Mouse (Mus musculus) 3134 (cell line): ENCODE results near the gene Gm44511.
"Not testable (repeated sequence)": the region's sequence is repeated elsewhere in the genome, so short reads cannot be mapped to it uniquely, and the experiment has no call there.

Experiments used
- DNase-seq: peaks from one replicate; pipeline ENCODE4 v3.0.0-alpha.2; 2011; ENCODE audit warnings: low spot score; ENCODE audit not compliant: insufficient read length; ENCODE audit errors: extremely low read depth

The Gm44511 gene

DNA sequence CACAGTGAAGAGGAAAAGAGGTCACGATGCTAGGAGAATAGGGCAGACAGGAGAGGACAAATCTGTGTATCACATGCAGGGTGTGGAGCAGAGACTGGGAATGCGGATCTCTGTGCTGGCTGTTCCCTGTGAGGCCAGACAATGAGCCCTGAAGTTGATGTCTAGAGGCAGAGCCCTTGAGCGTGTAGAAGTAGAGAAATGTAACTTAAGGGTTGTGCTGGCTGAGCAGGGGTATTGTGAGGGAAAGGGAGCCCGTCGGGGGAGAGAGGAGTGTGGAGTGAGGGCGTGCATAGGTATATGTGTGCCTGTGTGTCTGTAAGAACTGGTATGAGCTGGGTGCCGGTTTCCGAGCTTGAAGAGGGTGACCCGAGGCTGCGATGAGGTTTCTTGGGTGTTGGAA, 23.6 kb downstream of the Gm44511 start:
- DNase-seq, result peak; percentile 39

GRCm38 (mm10) chr6:128800696-128801095, 25.4 kb downstream of the Gm44511 start:
- not testable (repeated sequence) for DNase-seq

DNA sequence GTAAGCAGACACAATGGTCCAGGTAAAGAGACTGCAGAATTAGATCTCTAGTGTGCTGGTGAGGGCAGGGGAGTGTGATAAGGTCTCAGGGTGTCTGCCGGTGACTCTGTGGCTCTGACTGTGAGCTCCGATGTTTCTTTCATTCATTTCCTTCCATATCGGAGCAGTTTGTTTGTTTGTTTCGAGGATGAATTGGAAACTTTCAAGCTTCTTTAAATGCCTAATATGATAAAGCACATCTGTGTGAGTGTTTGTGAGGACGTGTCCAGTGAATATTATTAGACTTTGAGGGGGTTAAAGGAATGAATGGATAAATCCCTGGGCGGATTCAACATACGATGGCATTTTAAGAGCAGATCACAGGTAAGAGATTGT, 26.2 kb downstream of the Gm44511 start:
- DNase-seq, result peak; percentile 18

GRCm38 (mm10) chr6:128799144-128799895, 26.8 kb downstream of the Gm44511 start:
- DNase-seq, result peak; percentile 81

DNA sequence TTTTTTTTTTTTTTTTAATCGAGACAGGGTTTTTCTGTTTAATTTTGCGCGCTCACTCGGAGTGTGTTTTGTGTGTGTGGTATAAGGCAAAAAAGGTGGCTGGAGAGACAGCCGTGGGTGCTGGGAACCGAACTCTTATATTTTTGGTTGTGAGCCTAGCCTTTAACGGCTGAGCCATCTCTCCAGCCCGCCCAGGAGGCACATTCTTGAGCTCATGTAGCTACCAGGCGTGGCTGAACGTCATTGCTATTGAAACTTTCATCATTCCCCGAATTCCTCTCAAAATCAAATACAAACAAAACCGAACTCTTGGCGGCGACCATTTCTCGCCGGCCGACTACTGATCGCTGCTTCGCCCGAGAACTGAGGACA, 27.4 kb downstream of the Gm44511 start:
- peak; percentile 77 for DNase-seq

DNA sequence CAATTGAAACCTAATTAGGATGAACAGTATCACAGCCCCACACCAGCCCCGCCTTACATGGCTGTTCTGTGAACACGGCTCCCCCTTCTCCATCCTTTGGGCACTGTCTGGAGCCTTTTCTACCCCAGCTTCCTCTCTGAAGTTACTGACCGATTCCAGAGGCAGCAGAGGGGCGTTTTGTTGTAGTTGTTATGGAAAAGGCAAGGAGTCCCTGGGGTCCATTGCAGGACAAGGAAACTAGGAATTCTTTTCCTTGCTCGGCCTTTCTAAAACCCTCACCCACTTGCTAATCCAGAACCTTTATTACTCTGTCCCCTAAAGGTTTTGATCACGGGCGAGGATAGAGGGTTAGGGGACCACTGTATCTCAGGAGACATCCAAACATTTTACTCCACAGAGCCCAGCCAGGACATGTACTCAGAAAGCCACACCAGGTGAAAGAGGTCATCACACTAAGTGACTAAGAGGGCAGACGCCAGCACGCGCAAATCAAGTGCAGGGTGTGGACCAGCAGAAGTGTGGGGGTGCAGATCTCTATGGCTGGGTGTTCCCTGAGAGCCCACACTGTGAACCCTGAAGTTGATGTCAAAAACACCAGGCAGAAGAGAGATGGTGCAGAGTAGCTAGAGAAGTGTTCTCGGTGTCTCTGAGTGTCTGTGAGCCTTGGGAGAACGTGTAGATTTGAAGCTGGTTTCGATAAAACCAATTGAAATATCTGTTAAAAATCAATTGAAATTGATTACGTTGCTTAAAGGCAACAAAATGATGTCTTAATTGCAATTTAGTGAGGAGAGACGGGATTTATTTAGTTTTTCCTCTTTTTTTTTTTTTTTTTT, 28.0 kb downstream of the Gm44511 start:
- no peak for DNase-seq

DNA sequence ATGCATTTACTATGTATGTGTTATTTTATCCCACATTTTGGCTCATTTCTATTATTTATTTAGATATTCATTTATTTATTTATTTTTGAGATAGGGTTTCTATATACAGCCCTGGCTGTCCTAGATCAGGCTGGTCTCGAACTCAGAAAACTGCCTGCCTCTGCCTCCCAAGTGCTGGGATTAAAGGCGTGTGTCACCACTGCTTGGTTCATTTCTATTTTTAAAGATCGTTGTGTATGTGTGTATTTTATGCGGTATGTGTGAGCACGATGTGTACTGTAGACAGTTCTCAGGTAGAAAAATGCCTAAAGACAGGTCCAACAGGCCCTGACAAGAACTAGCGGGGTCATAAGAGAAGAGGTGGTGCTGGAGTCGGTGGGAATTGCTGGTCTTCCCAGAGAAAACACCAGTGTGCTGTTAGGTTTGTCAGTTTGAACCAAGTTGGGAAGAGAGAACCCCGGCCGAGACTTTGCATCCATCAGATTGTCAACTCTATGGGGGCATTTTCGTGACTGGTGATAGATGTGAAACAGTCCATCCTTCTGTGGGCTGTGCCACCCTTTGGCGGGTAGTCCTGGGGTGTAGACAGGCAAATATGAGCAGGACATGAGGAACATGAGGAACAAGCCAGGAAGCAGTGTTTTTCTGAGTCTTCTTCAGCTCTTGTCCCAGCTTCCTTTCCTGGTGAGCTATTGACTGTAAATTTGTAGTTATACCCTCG, 28.8 kb downstream of the Gm44511 start:
- no peak for DNase-seq

DNA sequence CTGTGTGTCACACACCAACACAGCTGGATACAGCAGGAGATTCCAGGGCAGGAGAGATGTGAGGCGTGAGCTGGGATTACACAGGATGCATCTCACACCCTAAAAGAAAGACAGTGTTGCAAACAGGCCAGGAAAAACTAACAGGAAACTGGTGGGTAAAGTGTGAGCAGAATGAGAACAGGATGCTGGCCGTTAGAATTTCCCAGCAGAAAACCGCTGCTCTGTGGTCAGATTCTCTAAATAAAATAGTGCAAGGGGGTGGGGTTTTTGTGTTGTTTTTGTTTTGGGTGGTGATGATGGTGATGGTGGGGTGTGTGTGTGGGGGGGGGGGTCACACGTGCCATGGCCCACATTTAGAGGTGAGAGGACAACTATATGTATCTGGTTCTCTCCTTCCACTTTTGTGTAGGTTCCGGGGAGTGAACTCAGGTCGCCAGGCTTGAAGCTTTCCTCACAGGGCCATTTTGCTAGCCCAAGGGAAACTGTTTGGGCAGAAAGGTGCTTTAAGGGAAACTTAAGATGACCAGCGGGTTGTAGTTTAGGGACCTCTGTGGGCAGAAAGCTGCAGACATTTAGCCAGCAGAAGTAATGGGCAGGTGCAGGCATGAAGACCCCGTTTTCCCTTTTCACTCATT, 29.7 kb downstream of the Gm44511 start:
- no peak for DNase-seq

- DNase-seq, result no peak
Measured at GRCm38 (mm10) chr6:128793734-128794133, 32.4 kb downstream of the Gm44511 start.

DNA sequence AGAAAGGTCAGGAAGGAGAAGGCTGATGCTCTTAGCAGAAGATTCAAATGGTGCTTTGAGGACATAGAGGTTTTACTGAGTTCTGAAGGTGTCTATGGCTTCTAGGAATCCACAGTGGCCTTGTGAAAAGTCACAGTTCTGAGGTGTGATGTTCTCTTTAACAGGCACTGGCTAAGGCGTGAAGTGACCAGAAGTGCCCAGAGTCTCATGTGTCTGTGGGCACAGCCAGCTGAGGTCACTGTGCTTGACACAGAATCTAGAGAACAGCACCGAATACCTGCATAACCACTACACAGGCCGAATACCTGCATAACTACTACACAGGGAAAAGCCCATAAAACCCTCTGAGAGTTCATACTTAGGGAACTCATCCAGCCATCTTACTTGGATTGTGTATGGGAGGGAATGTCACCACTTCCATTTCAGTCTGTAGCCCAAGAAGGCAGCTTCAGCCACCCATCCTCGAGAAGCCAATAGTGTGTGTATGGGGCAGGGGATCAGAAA, 35.6 kb downstream of the Gm44511 start:
- not testable (repeated sequence) for DNase-seq

DNA sequence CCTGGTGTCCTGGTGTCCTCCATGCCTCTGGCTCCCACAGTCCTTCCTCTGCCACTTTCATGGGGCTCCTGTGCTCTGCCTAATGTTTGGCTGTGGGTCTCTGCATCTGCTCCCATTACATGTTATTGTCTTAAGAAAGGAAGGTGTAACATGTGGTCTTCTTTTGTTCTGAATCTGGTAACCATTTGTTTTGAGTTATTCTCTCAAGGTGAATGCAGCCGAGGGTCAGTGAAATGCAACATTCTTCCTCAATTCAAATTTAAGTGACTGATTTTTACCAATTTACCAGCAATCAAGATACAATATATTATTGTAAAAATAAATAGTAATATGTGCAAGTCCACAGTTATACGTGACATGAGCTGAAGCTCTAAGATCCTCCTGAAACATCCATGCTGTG, 37.0 kb downstream of the Gm44511 start, which contains the start of gene Klrb1c:
Klrb1c (minus strand) TSS at position 101 of the 400 bp plus-strand sequence.
- no peak for DNase-seq

- no peak for DNase-seq
Measured at GRCm38 (mm10) chr6:128788517-128788916, 37.6 kb downstream of the Gm44511 start.

GRCm38 (mm10) chr6:128786396-128786795, 39.7 kb downstream of the Gm44511 start:
- not testable (repeated sequence) for DNase-seq

- no peak for DNase-seq
Measured at GRCm38 (mm10) chr6:128769481-128770253, 56.4 kb downstream of the Gm44511 start.

DNA sequence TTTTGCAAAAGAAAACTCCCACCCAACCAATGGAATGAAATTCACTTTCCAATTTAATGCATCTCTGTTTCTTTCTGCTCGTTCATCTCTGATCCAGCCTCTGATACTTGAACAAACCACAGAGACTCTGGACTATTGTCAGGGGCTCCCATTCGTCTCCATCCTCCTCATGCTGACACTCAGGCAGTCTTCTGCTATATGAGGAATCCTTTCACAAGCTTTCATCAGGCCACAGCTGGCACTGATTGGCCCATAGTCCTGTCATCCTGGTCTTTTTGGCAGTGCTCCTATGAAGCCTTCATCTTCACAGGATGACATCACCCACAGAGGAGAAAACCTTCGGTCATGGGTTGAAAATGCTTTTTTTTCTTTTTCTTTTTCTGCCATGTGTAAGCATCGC, 58.1 kb downstream of the Gm44511 start:
- peak; percentile 12 for DNase-seq

DNA sequence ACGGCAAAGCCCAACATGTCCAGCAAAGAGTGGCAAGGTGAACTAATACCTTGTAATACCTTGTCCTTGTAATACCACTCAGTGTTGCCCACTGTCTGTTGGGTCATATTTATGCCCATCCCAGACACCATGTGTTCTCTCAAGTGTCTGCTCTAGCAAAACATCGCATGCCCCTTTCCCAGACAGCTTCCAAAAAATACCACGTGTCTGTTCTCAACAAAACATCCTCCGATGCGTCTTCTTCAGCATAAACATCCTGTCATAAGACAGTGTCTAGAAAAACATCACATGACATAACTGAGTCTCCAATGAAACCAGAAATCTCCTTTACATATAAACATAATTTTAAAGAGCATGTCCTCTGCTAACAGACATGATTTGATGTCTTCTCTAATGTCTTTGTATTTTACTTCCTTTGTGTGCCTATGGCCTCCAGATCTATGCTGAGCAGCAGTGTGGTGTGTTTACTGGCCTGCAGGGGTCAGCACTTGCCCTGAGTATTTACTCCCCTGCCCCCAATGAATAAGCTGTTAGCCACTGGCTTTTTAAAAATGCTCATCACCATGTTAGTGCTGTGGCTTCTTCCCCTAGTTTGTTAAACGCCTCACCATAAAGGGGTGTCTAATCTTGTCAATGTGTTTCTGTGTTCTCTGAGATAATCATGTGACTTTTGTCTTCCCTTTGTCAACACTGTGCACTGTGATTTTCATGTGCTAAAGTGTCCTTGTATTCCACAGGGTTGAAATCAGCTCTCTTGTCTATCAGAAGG, 59.4 kb downstream of the Gm44511 start:
- DNase-seq, result peak; percentile 30

- DNase-seq, result peak; percentile 11
Measured at GRCm38 (mm10) chr6:128765211-128765610, 60.9 kb downstream of the Gm44511 start.

DNA sequence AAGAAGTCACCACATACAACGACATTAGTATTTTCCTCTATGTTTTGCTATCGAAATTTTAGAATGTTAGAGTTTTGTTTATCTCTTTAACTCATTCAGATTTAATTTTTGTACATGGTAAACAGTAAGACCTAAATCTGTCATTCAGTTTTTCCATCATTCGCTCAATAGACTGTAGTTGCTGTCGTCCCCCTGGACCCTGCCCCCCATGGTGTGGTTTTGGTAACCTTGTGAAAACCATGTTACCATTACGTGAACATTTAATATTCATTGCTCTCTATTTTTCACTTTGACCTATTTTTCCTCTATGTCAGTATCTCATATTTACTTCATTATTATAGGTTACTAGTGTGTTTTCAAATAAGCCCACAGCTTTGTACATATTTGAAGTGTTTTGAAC, 61.5 kb downstream of the Gm44511 start:
- no peak for DNase-seq
